ENCODE assay signal across 11 mouse cellular contexts in genomic region chr19:55119541-55119940, GRCm38 (mm10). TPM values are rescaled to one million over a fixed set of nuclear protein-coding genes. Genes with fewer than 3 reads are reported as not detected.
DNase-seq lines count a peak whose midpoint lies in the region; ATAC-seq and TF ChIP-seq lines count a peak whose summit lies in the region.
"Had no signal": no experiment of that assay in that cellular context is flagged by ENCODE, and none has a peak within 500 bp of the region (broad histone marks: within the 10 kb centered on the region; RNA-seq: fewer than 3 reads in every experiment).

No protein-coding gene starts in this region.

- no peaks in the 10 kb centered on the region for H3K36me3 ChIP-seq in intestine, embryonic 15.5 days
- H3K36me3 ChIP-seq in intestine, postnatal 0 days (ENCODE audit: control insufficient read depth, insufficient read depth), result no peaks in the 10 kb centered on the region
- H3K36me3 ChIP-seq in intestine, embryonic 16.5 days (ENCODE audit: control insufficient read depth, insufficient read depth, low read length), result no peaks in the 10 kb centered on the region
- no peaks in the 10 kb centered on the region for H3K36me3 ChIP-seq in kidney, embryonic 15.5 days
- H3K36me3 ChIP-seq in myocyte (ENCODE audit: control insufficient read depth, insufficient read depth), result no peaks in the 10 kb centered on the region
- H3K36me3 ChIP-seq: heart, embryonic 13.5 days; hindbrain, embryonic 15.5 days had no signal

- no peaks in the 10 kb centered on the region for H3K79me2 ChIP-seq in myocyte (ENCODE audit: control insufficient read depth, insufficient read depth)

- H3ac ChIP-seq in myocyte (ENCODE audit: control insufficient read depth, insufficient read length), result no peak overlapping the region

- ATAC-seq in intestine, embryonic 15.5 days, result peak; percentile 26; the same call in 1 of the 2 replicates
- ATAC-seq in intestine, postnatal 0 days, result no peak; the same call in 1 of the 2 replicates
- ATAC-seq in intestine, embryonic 16.5 days, result peak; percentile 61
- no peak for ATAC-seq in kidney, embryonic 15.5 days (replicated peaks; ENCODE audit: low FRiP score)

- peak overlapping the region; percentile 22; the same call in 1 of the 2 replicates for H3K27ac ChIP-seq in intestine, embryonic 15.5 days
- H3K27ac ChIP-seq in intestine, postnatal 0 days (ENCODE audit: low read depth, low read length), result no peak overlapping the region
- peak overlapping the region; percentile 48; the same call in 1 of the 2 replicates for H3K27ac ChIP-seq in intestine, embryonic 16.5 days (ENCODE audit: low read length)
- H3K27ac ChIP-seq in kidney, embryonic 15.5 days, result peak overlapping the region; percentile 58
- H3K27ac ChIP-seq: hindbrain, embryonic 15.5 days; liver, embryonic 14.5 days had no signal

- TF ChIP-seq POLR2A in myocyte (IDR thresholded peaks at IDR 0.05; ENCODE audit: insufficient read length, low read depth), result no peak

- WGBS in intestine, embryonic 15.5 days, result 46% methylated on average over 2 of the region's 2 CpGs
- WGBS in intestine, postnatal 0 days, result 24% methylated on average over 2 of the region's 2 CpGs
- 45% methylated on average over 2 of the region's 2 CpGs for WGBS in intestine, embryonic 16.5 days
- WGBS in kidney, embryonic 15.5 days, result 57% methylated on average over 2 of the region's 2 CpGs

- H3K9me3 ChIP-seq in intestine, embryonic 15.5 days, result no peaks in the 10 kb centered on the region
- no peaks in the 10 kb centered on the region for H3K9me3 ChIP-seq in intestine, postnatal 0 days (ENCODE audit: control insufficient read depth)
- H3K9me3 ChIP-seq in intestine, embryonic 16.5 days (ENCODE audit: control insufficient read depth, low read length), result no peaks in the 10 kb centered on the region
- no peaks in the 10 kb centered on the region for H3K9me3 ChIP-seq in kidney, embryonic 15.5 days (replicated peaks)
- H3K9me3 ChIP-seq: heart, embryonic 13.5 days; hindbrain, embryonic 15.5 days had no signal

- no peak for TF ChIP-seq CTCF in intestine, postnatal 0 days (IDR thresholded peaks at IDR 0.05; ENCODE audit: low read depth)

- H3K9ac ChIP-seq in intestine, embryonic 15.5 days, result no peak overlapping the region
- H3K9ac ChIP-seq in intestine, postnatal 0 days (ENCODE audit: low read depth, low read length), result no peak overlapping the region
- H3K9ac ChIP-seq in intestine, embryonic 16.5 days (ENCODE audit: low read depth, low read length), result no peak overlapping the region
- no peak overlapping the region for H3K9ac ChIP-seq in kidney, embryonic 15.5 days
- H3K9ac ChIP-seq: heart, embryonic 13.5 days; hindbrain, embryonic 15.5 days; liver, embryonic 14.5 days had no signal

- no peaks in the 10 kb centered on the region for H3K27me3 ChIP-seq in intestine, embryonic 15.5 days (replicated peaks)
- no peaks in the 10 kb centered on the region for H3K27me3 ChIP-seq in intestine, postnatal 0 days (replicated peaks; ENCODE audit: control insufficient read depth, insufficient read depth, low read length)
- H3K27me3 ChIP-seq in intestine, embryonic 16.5 days (replicated peaks; ENCODE audit: control insufficient read depth, insufficient read depth, low read length), result no peaks in the 10 kb centered on the region
- no peaks in the 10 kb centered on the region for H3K27me3 ChIP-seq in kidney, embryonic 15.5 days
- H3K27me3 ChIP-seq in myocyte (ENCODE audit: control insufficient read depth, insufficient read depth, insufficient read length), result no peaks in the 10 kb centered on the region
- H3K27me3 ChIP-seq: heart, embryonic 13.5 days; hindbrain, embryonic 15.5 days had no signal

- no peak overlapping the region for H3K4me3 ChIP-seq in intestine, embryonic 15.5 days (replicated peaks)
- no peak overlapping the region for H3K4me3 ChIP-seq in intestine, postnatal 0 days (ENCODE audit: low read depth, low read length)
- H3K4me3 ChIP-seq in intestine, embryonic 16.5 days (ENCODE audit: low read length), result no peak overlapping the region
- no peak overlapping the region for H3K4me3 ChIP-seq in kidney, embryonic 15.5 days (replicated peaks)
- no peak overlapping the region for H3K4me3 ChIP-seq in myocyte
- H3K4me3 ChIP-seq: heart, embryonic 13.5 days; hindbrain, embryonic 15.5 days had no signal

- DNase-seq in adrenal gland, postnatal 36 days, result no peak
- DNase-seq in urinary bladder, adult 18-20 months (ENCODE audit: low spot score in 2 of 2), result no peak
- DNase-seq: cerebellum, adult 11-12 months had no signal

- peaks cover 13% of the 10 kb centered on the region; the same call in 1 of the 2 replicates for H3K4me1 ChIP-seq in intestine, embryonic 15.5 days (replicated peaks)
- no peaks in the 10 kb centered on the region; the same call in 1 of the 2 replicates for H3K4me1 ChIP-seq in intestine, postnatal 0 days (replicated peaks; ENCODE audit: control insufficient read depth, insufficient read depth, low read length)
- peaks cover 29% of the 10 kb centered on the region for H3K4me1 ChIP-seq in intestine, embryonic 16.5 days (ENCODE audit: control insufficient read depth, insufficient read depth, low read length)
- H3K4me1 ChIP-seq in kidney, embryonic 15.5 days, result peaks cover 43% of the 10 kb centered on the region

- H3K4me2 ChIP-seq in intestine, embryonic 15.5 days (replicated peaks), result no peak overlapping the region
- no peak overlapping the region for H3K4me2 ChIP-seq in intestine, postnatal 0 days (replicated peaks; ENCODE audit: low read depth)
- H3K4me2 ChIP-seq in intestine, embryonic 16.5 days (ENCODE audit: low read depth, low read length), result no peak overlapping the region
- no peak overlapping the region for H3K4me2 ChIP-seq in kidney, embryonic 15.5 days
- H3K4me2 ChIP-seq in myocyte (ENCODE audit: low read depth), result peak overlapping the region; percentile 60
- H3K4me2 ChIP-seq: heart, embryonic 13.5 days; hindbrain, embryonic 15.5 days had no signal

TF ChIP-seq in myocyte, 11 proteins besides CTCF, POLR2A, EP300 and RAD21:
- TF ChIP-seq POLR2AphosphoS2 (IDR thresholded peaks at IDR 0.05; ENCODE audit: insufficient read length, low read depth), result no peak
- TF ChIP-seq E2F4 (IDR thresholded peaks at IDR 0.05; ENCODE audit: insufficient read depth), result no peak
- no peak for TF ChIP-seq MYOG (IDR thresholded peaks at IDR 0.05; ENCODE audit: control insufficient read depth in 1 of 3, insufficient read depth in 1 of 3, insufficient read length in 2 of 3, low read depth in 2 of 3)
- no peak for TF ChIP-seq CEBPB (IDR thresholded peaks at IDR 0.05; ENCODE audit: insufficient read depth, poor library complexity, severe bottlenecking)
TF ChIP-seq in myocyte: peak in this region for 0.

RNA-seq across cellular contexts. Expression of gene Gpam, which starts 7.5 kb away (rescaled TPM):
- 23.5 and 24.5 TPM in 2 replicates for polyA plus RNA-seq in intestine, embryonic 15.5 days (2015; fragmentation: Nextera tagmentation; extraction: Ambion mirVana)
- 6.3 and 6.6 TPM in 2 replicates for polyA plus RNA-seq in intestine, postnatal 0 days (2015; fragmentation: Nextera tagmentation; extraction: Ambion mirVana)
- polyA plus RNA-seq in intestine, embryonic 16.5 days (2015; fragmentation: Nextera tagmentation; extraction: Ambion mirVana), result 21.5 and 25.5 TPM in 2 replicates
- 18.1 and 19.0 TPM in 2 replicates for polyA plus RNA-seq in kidney, embryonic 15.5 days (2015; fragmentation: Nextera tagmentation; extraction: Ambion mirVana)
- polyA plus RNA-seq in myocyte (2012; fragmentation: generic; extraction: Trizol), result 18.1 TPM
- 100 to 1,000 TPM; 183 to 606 TPM for total RNA-seq in adrenal gland, postnatal 36 days (2021)

Comparison
In these comparisons a context has a peak if more than half of its experiments do, and no peak if none do; other contexts are left out.
1. ATAC-seq: peak in intestine, embryonic 15.5 days (single experiment) and intestine, embryonic 16.5 days (single experiment); none in intestine, postnatal 0 days (single experiment) and kidney, embryonic 15.5 days (single experiment).